Mouse (Mus musculus) layer of hippocampus, adult 9-11 months (tissue): Measurements from ENCODE around the gene Nog.
A peak's percentile ranks its signal among the peaks of the same experiment; 100 is the strongest.

Experiments used
- DNase-seq: peaks from one replicate; pipeline ENCODE4 v3.0.0; 2022

Gene Nog

GRCm38 (mm10) chr11:89302056-89302815 is at the start of gene Nog:
TSS of gene Nog (minus strand) at chr11:89302332.
- peak; percentile 30 for DNase-seq

- DNase-seq = no peak
Observed at GRCm38 (mm10) chr11:89340238-89340637, 38.1 kb upstream of the Nog start.

- no peak for DNase-seq
Observed at GRCm38 (mm10) chr11:89339783-89340182, 37.7 kb upstream of the Nog start.

GRCm38 (mm10) chr11:89337910-89338309 is 35.8 kb upstream of the Nog start:
- no peak for DNase-seq

- DNase-seq = no peak
Observed at GRCm38 (mm10) chr11:89327089-89327881, 25.2 kb upstream of the Nog start.

GRCm38 (mm10) chr11:89321775-89322174 is 19.6 kb upstream of the Nog start:
- no peak for DNase-seq

GRCm38 (mm10) chr11:89319675-89320074 is 17.5 kb upstream of the Nog start:
- no peak for DNase-seq

GRCm38 (mm10) chr11:89318324-89318723 is 16.2 kb upstream of the Nog start:
- no peak for DNase-seq

- DNase-seq = no peak
Observed at GRCm38 (mm10) chr11:89317757-89318156, 15.6 kb upstream of the Nog start.

- no peak for DNase-seq
Observed at GRCm38 (mm10) chr11:89314374-89314773, 12.2 kb upstream of the Nog start.

GRCm38 (mm10) chr11:89312378-89312777 is 10.2 kb upstream of the Nog start:
- no peak for DNase-seq

GRCm38 (mm10) chr11:89310217-89310616 is 8.1 kb upstream of the Nog start:
- no peak for DNase-seq

GRCm38 (mm10) chr11:89303421-89303820 is 1.3 kb upstream of the Nog start:
- peak; percentile 84 for DNase-seq

GRCm38 (mm10) chr11:89302816-89303180 is 666 bp upstream of the Nog start:
- DNase-seq = peak; percentile 76

GRCm38 (mm10) chr11:89301331-89302055 is 639 bp downstream of the Nog start:
- DNase-seq = peak; percentile 4

- DNase-seq = no peak
Observed at GRCm38 (mm10) chr11:89299784-89300775, 2.1 kb downstream of the Nog start.

GRCm38 (mm10) chr11:89299116-89299783 is 2.9 kb downstream of the Nog start:
- DNase-seq = no peak

- peak; percentile 4 for DNase-seq
Observed at GRCm38 (mm10) chr11:89298285-89299010, 3.7 kb downstream of the Nog start.

GRCm38 (mm10) chr11:89297521-89297920 is 4.6 kb downstream of the Nog start:
- no peak for DNase-seq

GRCm38 (mm10) chr11:89269809-89270361 is 32.2 kb downstream of the Nog start:
- DNase-seq = no peak

GRCm38 (mm10) chr11:89267520-89267919 is 34.6 kb downstream of the Nog start:
- DNase-seq = no peak
